Mouse (Mus musculus): ENCODE data around the gene Sos2. TPM values are rescaled to one million over a fixed set of nuclear protein-coding genes. Genes with fewer than 3 reads are reported as not detected.
"Not testable (repeated sequence)": the region's sequence is repeated elsewhere in the genome, so short reads cannot be mapped to it uniquely, and the experiment has no call there.

Gene Sos2
- total RNA-seq, 2 experiments from 2014 or later: 36.7 to 37.7 TPM

GRCm38 (mm10) chr12:69583270-69583629 lies 98.4 kb downstream of the Sos2 start:
- DNase-seq (ENCODE audit: extremely low spot score in 1 of 2, low spot score in 2 of 2): no peak
- no peak for TF ChIP-seq CTCF (IDR thresholded peaks at IDR 0.05)
- H3K4me3 ChIP-seq: peak overlapping the region; percentile 85
- intact Hi-C loops (cut with DNase I): loop anchor here (2.0 to 5.0 kb wide), 2 partner anchors 99 to 210 kb away; partner anchors contain the start of genes Arf6, Gm9887 and Sos2
- peak overlapping the region; percentile 87 for H3K27ac ChIP-seq

- TF ChIP-seq CTCF (IDR thresholded peaks at IDR 0.05): no peak
- peak; percentile 90 to 91 for DNase-seq (ENCODE audit: extremely low spot score in 1 of 2, low spot score in 2 of 2)
- intact Hi-C loops (cut with DNase I): loop anchor here (2.0 to 5.0 kb wide), 2 partner anchors 100 to 210 kb away; partner anchors contain the start of genes Arf6, Gm9887 and Sos2
- Histone ChIP-seq H3K27ac (peak within 1 kb of the TSS; percentile 87), H3K4me3 (peak within 1 kb of the TSS; percentile 85)
Observed at GRCm38 (mm10) chr12:69582613-69583269, 98.9 kb downstream of the Sos2 start, which contains the start of gene Vcpkmt. Vcpkmt (minus strand) TSS chr12:69583028.

DNA sequence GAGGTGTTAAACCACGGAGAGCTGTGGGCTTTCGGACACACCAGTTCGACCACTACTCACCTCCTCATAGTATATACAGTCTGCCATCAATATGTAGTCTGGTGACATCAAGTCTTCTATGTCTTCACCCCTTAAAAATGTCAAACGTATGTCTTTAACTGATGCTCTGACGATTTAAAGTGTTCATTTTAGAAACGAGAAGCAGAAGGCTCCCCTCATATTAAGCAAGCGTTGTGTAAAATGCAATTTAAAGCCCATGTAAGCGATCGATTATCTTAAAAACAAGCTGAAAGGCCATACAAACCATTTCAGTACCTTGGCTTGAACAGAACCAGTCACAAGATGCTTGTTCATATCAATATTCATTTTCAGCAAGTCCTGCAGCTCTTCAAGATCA lies 99.4 kb downstream of the Sos2 start:
- intact Hi-C loops (cut with DNase I): loop anchor here (2.0 to 5.0 kb wide), 2 partner anchors 100 to 209 kb away; partner anchors contain the start of genes Arf6, Gm9887 and Sos2
- no peak for DNase-seq (ENCODE audit: extremely low spot score in 1 of 2, low spot score in 2 of 2)
- TF ChIP-seq CTCF (IDR thresholded peaks at IDR 0.05): no peak
- peak overlapping the region; percentile 85 for H3K4me3 ChIP-seq
- peak overlapping the region; percentile 87 for H3K27ac ChIP-seq

DNA sequence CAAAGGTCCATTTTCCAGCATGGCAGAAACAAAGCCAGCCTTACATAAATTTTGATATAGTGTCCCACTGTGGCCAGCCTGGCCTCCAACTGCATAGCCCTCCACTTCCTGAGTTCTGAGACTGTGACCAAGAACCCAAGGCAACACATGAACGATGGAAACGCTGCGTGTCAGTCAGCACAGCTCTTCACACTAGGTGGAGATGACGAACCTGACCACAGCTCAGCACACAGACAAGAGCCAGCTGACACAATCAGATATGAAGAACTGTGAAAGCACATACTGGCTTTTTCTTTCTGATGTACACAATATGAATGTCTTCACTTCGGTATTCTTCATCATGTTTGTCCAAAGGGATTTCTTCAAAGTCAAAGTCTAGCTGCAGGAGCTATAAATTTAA lies 102.0 kb downstream of the Sos2 start:
- no peak for DNase-seq (ENCODE audit: extremely low spot score in 1 of 2, low spot score in 2 of 2)
- H3K27ac ChIP-seq: no peak overlapping the region
- no peak for TF ChIP-seq CTCF (IDR thresholded peaks at IDR 0.05)
- no peak overlapping the region for H3K4me3 ChIP-seq
- intact Hi-C loops (cut with DNase I): loop anchor here (5.0 kb wide), 1 partner anchor 103 kb away; the partner anchor contains the start of gene Sos2

- H3K27ac ChIP-seq: no peak overlapping the region
- intact Hi-C loops (cut with DNase I): no loop called here
- H3K4me3 ChIP-seq: no peak overlapping the region
- TF ChIP-seq CTCF (IDR thresholded peaks at IDR 0.05): no peak
- no peak for DNase-seq (ENCODE audit: extremely low spot score in 1 of 2, low spot score in 2 of 2)
Observed at GRCm38 (mm10) chr12:69576120-69576627, 105.5 kb downstream of the Sos2 start.

- intact Hi-C loops (cut with DNase I): loop anchor here (2.0 kb wide), 1 partner anchor 203 kb away; no protein-coding TSS in a partner anchor
- Histone ChIP-seq H3K27ac (peak overlapping the region; percentile 63; the same call in 1 of the 2 replicates), H3K4me3 (peak overlapping the region; percentile 45)
- peak; percentile 71 to 76 for DNase-seq (ENCODE audit: extremely low spot score in 1 of 2, low spot score in 2 of 2)
- peak; percentile 91 for TF ChIP-seq CTCF (IDR thresholded peaks at IDR 0.05)
Observed at GRCm38 (mm10) chr12:69573916-69574881, 107.5 kb downstream of the Sos2 start.

DNA sequence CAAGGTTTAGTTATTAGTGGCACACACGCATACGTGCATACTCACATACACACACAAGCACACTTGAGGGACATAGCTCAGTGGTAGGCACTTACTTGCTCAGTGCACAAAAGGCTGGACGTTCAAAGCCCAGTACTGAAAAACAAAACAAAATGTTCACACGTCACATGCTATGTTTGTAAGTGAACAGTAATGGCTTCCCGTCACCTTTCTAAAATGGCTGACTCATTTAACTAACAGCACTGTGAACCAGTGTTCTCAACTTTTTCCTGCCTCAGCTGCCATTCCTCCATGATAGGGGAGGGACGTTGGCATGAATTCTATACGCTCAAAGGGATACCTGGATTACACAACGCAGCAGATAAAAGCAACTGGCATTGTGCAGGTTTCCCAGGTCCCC lies 108.4 kb downstream of the Sos2 start:
- DNase-seq (ENCODE audit: extremely low spot score in 1 of 2, low spot score in 2 of 2): no peak
- intact Hi-C loops (cut with DNase I): no loop called here
- no peak overlapping the region for H3K27ac ChIP-seq
- no peak overlapping the region for H3K4me3 ChIP-seq
- no peak for TF ChIP-seq CTCF (IDR thresholded peaks at IDR 0.05)

DNA sequence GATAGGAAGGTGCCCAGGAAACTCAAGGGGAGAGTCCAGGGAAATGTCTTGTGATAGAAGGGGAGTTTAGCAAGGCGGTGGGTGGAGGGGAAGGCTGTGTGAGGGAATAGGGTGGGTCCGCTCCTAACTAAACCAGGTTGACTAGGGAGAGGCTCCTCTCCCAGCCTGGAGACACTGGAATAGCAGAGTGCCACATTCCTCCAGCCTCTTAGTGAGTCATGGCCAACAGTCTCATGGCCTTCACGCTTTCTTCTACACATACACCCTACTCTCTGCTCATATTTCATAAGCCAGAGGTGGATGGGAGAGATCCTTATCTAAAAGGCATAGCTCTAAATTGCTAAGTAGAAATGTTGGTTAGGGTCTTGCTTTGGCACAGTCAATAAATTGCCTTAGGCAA lies 111.7 kb downstream of the Sos2 start:
- Histone ChIP-seq H3K4me3 (no peak overlapping the region), H3K27ac (no peak overlapping the region)
- intact Hi-C loops (cut with DNase I): no loop called here
- DNase-seq (ENCODE audit: extremely low spot score in 1 of 2, low spot score in 2 of 2): no peak
- TF ChIP-seq CTCF (IDR thresholded peaks at IDR 0.05): no peak

GRCm38 (mm10) chr12:69568266-69568665 lies 113.4 kb downstream of the Sos2 start:
- Histone ChIP-seq H3K4me3 (no peak overlapping the region), H3K27ac (no peak overlapping the region)
- intact Hi-C loops (cut with DNase I): no loop called here
- TF ChIP-seq CTCF (IDR thresholded peaks at IDR 0.05): no peak
- no peak for DNase-seq (ENCODE audit: extremely low spot score in 1 of 2, low spot score in 2 of 2)

DNA sequence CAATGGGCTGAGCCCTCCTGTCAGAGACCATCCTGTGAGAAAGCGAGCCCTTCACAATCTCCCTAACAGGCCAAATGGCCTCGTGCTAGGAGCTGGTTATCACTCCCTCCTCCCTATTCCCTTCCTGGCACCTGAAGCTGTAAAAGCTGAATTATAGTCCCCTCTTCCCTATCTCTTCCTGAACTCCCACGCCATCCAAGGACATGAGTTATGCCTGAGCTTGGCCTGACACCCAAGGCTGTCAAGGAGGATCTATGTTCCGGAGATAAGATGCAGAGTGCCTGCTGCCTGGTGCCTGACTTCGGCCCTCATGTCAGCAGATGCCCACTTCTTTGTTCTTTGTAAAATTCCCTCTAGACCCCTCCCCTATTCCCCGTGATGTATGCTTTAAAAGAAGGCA lies 120.6 kb downstream of the Sos2 start:
- H3K4me3 ChIP-seq; intact Hi-C loops (cut with DNase I); H3K27ac ChIP-seq; DNase-seq (ENCODE audit: extremely low spot score in 1 of 2, low spot score in 2 of 2): not testable (repeated sequence)

DNA sequence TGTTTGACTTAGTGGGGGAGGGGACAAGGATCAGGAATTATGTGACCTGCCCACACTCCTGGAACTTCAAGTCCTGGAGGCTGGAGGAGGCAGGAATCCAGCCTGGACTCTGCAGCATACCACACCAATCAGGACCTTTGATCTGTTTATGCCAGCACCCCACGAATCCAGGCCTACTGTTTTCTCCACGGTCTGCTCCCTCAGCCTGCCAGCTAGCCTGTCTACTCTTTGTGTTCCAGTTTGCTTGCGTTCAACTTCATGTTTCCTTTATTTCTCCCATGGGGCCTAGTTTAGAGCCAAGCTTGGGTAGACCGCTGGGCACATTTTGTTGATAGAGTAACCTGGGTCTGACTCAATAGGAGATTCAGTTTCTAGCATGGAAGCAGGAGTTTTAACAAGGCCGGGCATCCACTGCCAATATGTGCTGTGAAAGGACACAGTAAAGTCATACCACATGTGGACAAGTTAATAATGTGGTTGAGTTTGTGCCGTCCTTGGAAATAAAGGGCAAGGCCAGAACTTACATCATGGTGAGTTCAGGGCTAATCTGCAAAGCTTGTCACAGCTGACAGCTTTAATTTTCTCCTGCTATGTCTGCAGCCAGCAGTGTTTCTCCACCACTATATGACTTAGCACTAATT lies 125.3 kb downstream of the Sos2 start:
- intact Hi-C loops (cut with DNase I): no loop called here
- Histone ChIP-seq H3K4me3 (no peak overlapping the region), H3K27ac (no peak overlapping the region)
- TF ChIP-seq CTCF (IDR thresholded peaks at IDR 0.05): no peak
- no peak for DNase-seq (ENCODE audit: extremely low spot score in 1 of 2, low spot score in 2 of 2)
